Mouse (Mus musculus) megakaryocyte, embryonic 14.5 days (primary cell): ENCODE data around the gene Id2.

Experiments used
- FLI1 ChIP-seq: IDR thresholded peaks from 2 replicates; pipeline ENCODE4 v1.6.1; 2012; ENCODE audit warnings: low read length, inconsistent platforms, mixed read lengths
- GATA1 ChIP-seq: IDR thresholded peaks from 3 replicates; pipeline ENCODE4 v1.6.1; 2012; ENCODE audit warnings: mixed read lengths, low read length, inconsistent platforms, borderline replicate concordance

- no peak for TF ChIP-seq GATA1
- TF ChIP-seq FLI1 = no peak
Observed at GRCm38 (mm10) chr12:25120753-25121152, 23.8 kb upstream of the Id2 start.
